In genomic region chr2:122349136-122349785, GRCm38 (mm10) we compare ENCODE assay signal across 8 mouse cellular contexts. TPM values are rescaled to one million over a fixed set of nuclear protein-coding genes. Genes with fewer than 3 reads are reported as not detected.
DNase-seq lines count a peak whose midpoint lies in the region; ATAC-seq and TF ChIP-seq lines count a peak whose summit lies in the region.

No protein-coding gene starts in this region.

- intact Hi-C loops in heart, postnatal 25 days (cut with DNase I), result loop anchor here (2.0 to 5.0 kb wide), 3 partner anchors 20 to 210 kb away; partner anchors contain the start of gene Shf

- no peak for TF ChIP-seq CTCF in C2C12 (IDR thresholded peaks at IDR 0.05; ENCODE audit: control insufficient read depth, insufficient read depth, insufficient read length)
- TF ChIP-seq CTCF in forebrain, postnatal 0 days (IDR thresholded peaks at IDR 0.05; ENCODE audit: low read depth), result no peak
- TF ChIP-seq CTCF in liver, adult 2 months (IDR thresholded peaks at IDR 0.05; ENCODE audit: low read depth, low read length), result no peak
- no peak for TF ChIP-seq CTCF in spleen, adult 2 months (IDR thresholded peaks at IDR 0.05; ENCODE audit: extremely low read depth, insufficient read depth, insufficient read length, insufficient replicate concordance)

- peak overlapping the region; percentile 55 for H3ac ChIP-seq in C2C12 (ENCODE audit: control insufficient read depth, insufficient read length, low read depth)

- H3K36me3 ChIP-seq in heart, embryonic 15.5 days, result no peaks in the 10 kb centered on the region
- H3K36me3 ChIP-seq in C2C12 (ENCODE audit: control insufficient read depth, insufficient read depth), result peaks cover 10% of the 10 kb centered on the region
- peaks cover 8% of the 10 kb centered on the region; the same call in 1 of the 2 replicates for H3K36me3 ChIP-seq in forebrain, postnatal 0 days (ENCODE audit: insufficient read depth)
- H3K36me3 ChIP-seq in liver, adult 2 months (ENCODE audit: control insufficient read depth, insufficient read depth, low read length), result no peaks in the 10 kb centered on the region
- no peaks in the 10 kb centered on the region for H3K36me3 ChIP-seq in spleen, adult 2 months (ENCODE audit: control insufficient read depth, insufficient read depth, low read length)

- no peaks in the 10 kb centered on the region for H3K79me3 ChIP-seq in C2C12 (ENCODE audit: low read depth)

- no peak for DNase-seq in heart, postnatal 25 days (ENCODE audit: low spot score)
- DNase-seq in cerebellum, adult 8-10 months, result peak; percentile 64
- DNase-seq in forebrain, postnatal 0 days, result no peak
- DNase-seq in liver, adult 2 months (ENCODE audit: extremely low read depth, low read depth, low spot score), result no peak
- no peak for DNase-seq in spleen, adult 2 months (ENCODE audit: low read depth in 1 of 2, low spot score in 2 of 2)

- 0 out of 2 replicates have a peak, but pooled peaks cover 3% of the 10 kb centered on the region for H3K27me3 ChIP-seq in heart, embryonic 15.5 days
- no peaks in the 10 kb centered on the region for H3K27me3 ChIP-seq in C2C12 (ENCODE audit: control insufficient read depth, insufficient read depth, insufficient read length)
- H3K27me3 ChIP-seq in forebrain, postnatal 0 days (ENCODE audit: insufficient read depth, low read length), result no peaks in the 10 kb centered on the region
- H3K27me3 ChIP-seq in liver, adult 2 months (ENCODE audit: control insufficient read depth, insufficient read depth, low read length), result no peaks in the 10 kb centered on the region
- no peaks in the 10 kb centered on the region for H3K27me3 ChIP-seq in spleen, adult 2 months (ENCODE audit: control insufficient read depth, insufficient read depth, low read length)

- peak overlapping the region; percentile 87 for H3K4me2 ChIP-seq in heart, embryonic 15.5 days
- H3K4me2 ChIP-seq in forebrain, postnatal 0 days (ENCODE audit: low read depth), result peak overlapping the region; percentile 68

- peak overlapping the region; percentile 98 for H3K27ac ChIP-seq in heart, embryonic 15.5 days
- peak overlapping the region; percentile 99 for H3K27ac ChIP-seq in forebrain, postnatal 0 days (ENCODE audit: low read depth, low read length)
- no peak overlapping the region for H3K27ac ChIP-seq in liver, adult 2 months (replicated peaks; ENCODE audit: insufficient read depth, low read depth, low read length)
- H3K27ac ChIP-seq in spleen, adult 2 months (ENCODE audit: insufficient read depth, low read length), result no peak overlapping the region

- no peaks in the 10 kb centered on the region for H3K79me2 ChIP-seq in C2C12 (ENCODE audit: control insufficient read depth, insufficient read depth)
- no peaks in the 10 kb centered on the region for H3K79me2 ChIP-seq in liver, adult 2 months (ENCODE audit: control insufficient read depth, insufficient read depth, low read length)

- TF ChIP-seq POLR2A in liver, adult 2 months (IDR thresholded peaks at IDR 0.05; ENCODE audit: extremely low read depth, insufficient read depth, low read length), result no peak
- TF ChIP-seq POLR2A in spleen, adult 2 months (IDR thresholded peaks at IDR 0.05; ENCODE audit: low read depth, low read length), result no peak

- peaks cover 35% of the 10 kb centered on the region for H3K4me1 ChIP-seq in heart, embryonic 15.5 days (replicated peaks)
- H3K4me1 ChIP-seq in forebrain, postnatal 0 days (ENCODE audit: insufficient read depth), result peaks cover 22% of the 10 kb centered on the region
- peaks cover 4% of the 10 kb centered on the region for H3K4me1 ChIP-seq in liver, adult 2 months (ENCODE audit: control insufficient read depth, insufficient read depth, low read length)
- peaks cover 5% of the 10 kb centered on the region; the same call in 1 of the 2 replicates for H3K4me1 ChIP-seq in spleen, adult 2 months (ENCODE audit: control insufficient read depth, insufficient read depth, insufficient read length)

- H3K4me3 ChIP-seq in heart, embryonic 15.5 days, result peak overlapping the region; percentile 70
- peak overlapping the region; percentile 7 for H3K4me3 ChIP-seq in C2C12 (ENCODE audit: insufficient read depth, poor library complexity, severe bottlenecking)
- H3K4me3 ChIP-seq in forebrain, postnatal 0 days (ENCODE audit: low read depth, low read length), result peak overlapping the region; percentile 52
- H3K4me3 ChIP-seq in liver, adult 2 months (ENCODE audit: insufficient read depth, low read depth, low read length), result peak overlapping the region; percentile 89; the same call in 1 of the 2 replicates
- peak overlapping the region; percentile 76 for H3K4me3 ChIP-seq in spleen, adult 2 months (ENCODE audit: extremely low read depth, insufficient read depth, insufficient read length)

- ATAC-seq in heart, embryonic 15.5 days (replicated peaks; ENCODE audit: insufficient number of reproducible peaks, insufficient read depth, low FRiP score, low read depth), result peak; percentile 14; the same call in 1 of the 2 replicates
- peak; percentile 48 for ATAC-seq in forebrain, postnatal 0 days
- no peak for ATAC-seq in monocyte, adult 5-6 weeks (replicated peaks; ENCODE audit: insufficient number of reproducible peaks, low FRiP score, low TSS enrichment, poor library complexity, severe bottlenecking)

- H3K9ac ChIP-seq in heart, embryonic 15.5 days, result peak overlapping the region; percentile 87
- H3K9ac ChIP-seq in forebrain, postnatal 0 days, result peak overlapping the region; percentile 96
- peak overlapping the region; percentile 86 for H3K9ac ChIP-seq in liver, adult 2 months (ENCODE audit: low read depth, low read length)

- 5% methylated on average over 14 of the region's 14 CpGs for WGBS in heart, embryonic 15.5 days
- WGBS in forebrain, postnatal 0 days, result 7% methylated on average over 14 of the region's 14 CpGs
- WGBS in liver, adult 2 months, result 57% methylated on average over 14 of the region's 14 CpGs
- WGBS in spleen, adult 2 months, result 34% methylated on average over 14 of the region's 14 CpGs

- no peaks in the 10 kb centered on the region for H3K9me3 ChIP-seq in heart, embryonic 15.5 days (replicated peaks)
- no peaks in the 10 kb centered on the region for H3K9me3 ChIP-seq in forebrain, postnatal 0 days (ENCODE audit: low read length)

TF ChIP-seq in C2C12, 6 proteins besides CTCF, POLR2A, EP300 and RAD21 (continues in another document):
- TF ChIP-seq FOSL1 (IDR thresholded peaks at IDR 0.05; ENCODE audit: insufficient read depth, low read length, poor library complexity, severe bottlenecking), result no peak
- TF ChIP-seq MAX (IDR thresholded peaks at IDR 0.05), result no peak
- no peak for TF ChIP-seq MYOD1 (IDR thresholded peaks at IDR 0.05; ENCODE audit: control insufficient read depth, insufficient read length, low read depth)

RNA-seq across cellular contexts. Expression of gene Shf, which starts 19.7 kb away (rescaled TPM):
- polyA plus RNA-seq in heart, embryonic 15.5 days (2015; fragmentation: Nextera tagmentation; extraction: Ambion mirVana), result 2.0 and 2.7 TPM in 2 replicates
- 1 to 10 TPM; 3.7 to 6.6 TPM for total RNA-seq in heart, postnatal 25 days (2021)
- polyA plus RNA-seq in C2C12 (2012; fragmentation: generic; extraction: Trizol), result 38.7 TPM
- 69.3 and 70.7 TPM in 2 replicates for total RNA-seq in forebrain, postnatal 0 days (2014; rRNA removed)
- 6.7 and 7.7 TPM in 2 replicates for polyA plus RNA-seq in forebrain, postnatal 0 days (2015; fragmentation: Nextera tagmentation; extraction: Ambion mirVana)
- 6.6 and 6.7 TPM in 2 replicates for total RNA-seq in liver, adult 2 months (2014; rRNA removed)
- polyA plus RNA-seq in liver, adult 2 months (2012; rRNA removed), result 8.1 and 14.0 TPM in 2 replicates
- polyA plus RNA-seq in spleen, adult 2 months (2012; rRNA removed), result 4.3 and 5.5 TPM in 2 replicates
- total RNA-seq in monocyte, adult 5-6 weeks (2017), result 0.78 to 3.5 TPM (median 1.3 TPM) in 3 replicates

RNA-seq across cellular contexts. Expression of gene Duox1, which starts 33.8 kb away (rescaled TPM):
- polyA plus RNA-seq in heart, embryonic 15.5 days (2015; fragmentation: Nextera tagmentation; extraction: Ambion mirVana), result 0.03 and 0.04 TPM in 2 replicates
- total RNA-seq in heart, postnatal 25 days (2021), result under 1 TPM; 0.20 to 0.23 TPM
- 0.14 TPM for polyA plus RNA-seq in C2C12 (2012; fragmentation: generic; extraction: Trizol)
- not detected in 2 replicates for total RNA-seq in forebrain, postnatal 0 days (2014; rRNA removed)
- polyA plus RNA-seq in forebrain, postnatal 0 days (2015; fragmentation: Nextera tagmentation; extraction: Ambion mirVana), result 0.06 and 0.08 TPM in 2 replicates
- not detected in 2 replicates for total RNA-seq in liver, adult 2 months (2014; rRNA removed)
- not detected in 2 replicates for polyA plus RNA-seq in liver, adult 2 months (2012; rRNA removed)
- polyA plus RNA-seq in spleen, adult 2 months (2012; rRNA removed), result not detected in 2 replicates
- total RNA-seq in monocyte, adult 5-6 weeks (2017), result not detected in 3 replicates

RNA-seq across cellular contexts. Expression of gene Duoxa1, which starts 35.7 kb away (rescaled TPM):
- polyA plus RNA-seq in heart, embryonic 15.5 days (2015; fragmentation: Nextera tagmentation; extraction: Ambion mirVana), result 1.2 TPM in 1 of 2 replicates, not detected in the other
- under 1 TPM; 0.28 to 0.29 TPM for total RNA-seq in heart, postnatal 25 days (2021)
- polyA plus RNA-seq in C2C12 (2012; fragmentation: generic; extraction: Trizol), result 7.9 TPM
- total RNA-seq in forebrain, postnatal 0 days (2014; rRNA removed), result 0.10 and 0.23 TPM in 2 replicates
- 0.25 and 0.46 TPM in 2 replicates for polyA plus RNA-seq in forebrain, postnatal 0 days (2015; fragmentation: Nextera tagmentation; extraction: Ambion mirVana)
- total RNA-seq in liver, adult 2 months (2014; rRNA removed), result not detected in 2 replicates
- not detected in 2 replicates for polyA plus RNA-seq in liver, adult 2 months (2012; rRNA removed)
- not detected in 2 replicates for polyA plus RNA-seq in spleen, adult 2 months (2012; rRNA removed)
- not detected in 3 replicates for total RNA-seq in monocyte, adult 5-6 weeks (2017)

RNA-seq across cellular contexts. Expression of gene Duoxa2, which starts 50.6 kb away (rescaled TPM):
- not detected in 2 replicates for polyA plus RNA-seq in heart, embryonic 15.5 days (2015; fragmentation: Nextera tagmentation; extraction: Ambion mirVana)
- under 1 TPM; 0.17 to 0.26 TPM for total RNA-seq in heart, postnatal 25 days (2021)
- polyA plus RNA-seq in C2C12 (2012; fragmentation: generic; extraction: Trizol), result not detected
- total RNA-seq in forebrain, postnatal 0 days (2014; rRNA removed), result 0.69 TPM in 1 of 2 replicates, not detected in the other
- 0.31 and 0.46 TPM in 2 replicates for polyA plus RNA-seq in forebrain, postnatal 0 days (2015; fragmentation: Nextera tagmentation; extraction: Ambion mirVana)
- total RNA-seq in liver, adult 2 months (2014; rRNA removed), result 0.09 TPM in 1 of 2 replicates, not detected in the other
- polyA plus RNA-seq in liver, adult 2 months (2012; rRNA removed), result not detected in 2 replicates
- polyA plus RNA-seq in spleen, adult 2 months (2012; rRNA removed), result not detected in 2 replicates
- not detected in 3 replicates for total RNA-seq in monocyte, adult 5-6 weeks (2017)

RNA-seq across cellular contexts. Expression of gene Duox2, which starts 51.0 kb away (rescaled TPM):
- polyA plus RNA-seq in heart, embryonic 15.5 days (2015; fragmentation: Nextera tagmentation; extraction: Ambion mirVana), result 0.05 and 0.13 TPM in 2 replicates
- under 1 TPM; 0.44 to 0.45 TPM for total RNA-seq in heart, postnatal 25 days (2021)
- polyA plus RNA-seq in C2C12 (2012; fragmentation: generic; extraction: Trizol), result 0.20 TPM
- 0.08 and 0.14 TPM in 2 replicates for total RNA-seq in forebrain, postnatal 0 days (2014; rRNA removed)
- polyA plus RNA-seq in forebrain, postnatal 0 days (2015; fragmentation: Nextera tagmentation; extraction: Ambion mirVana), result 0.05 TPM in 1 of 2 replicates, not detected in the other
- total RNA-seq in liver, adult 2 months (2014; rRNA removed), result 0.07 TPM in 1 of 2 replicates, not detected in the other
- 0.02 and 0.04 TPM in 2 replicates for polyA plus RNA-seq in liver, adult 2 months (2012; rRNA removed)
- polyA plus RNA-seq in spleen, adult 2 months (2012; rRNA removed), result 0.02 TPM in 1 of 2 replicates, not detected in the other
- total RNA-seq in monocyte, adult 5-6 weeks (2017), result not detected in 3 replicates

Comparison
In these comparisons a context has a peak if more than half of its experiments do, and no peak if none do; other contexts are left out.
1. H3K27ac ChIP-seq: peak in heart, embryonic 15.5 days (single experiment) and forebrain, postnatal 0 days (single experiment); none in liver, adult 2 months (single experiment) and spleen, adult 2 months (single experiment).
2. H3K4me3 ChIP-seq: peak in every context shown above with its lines; median percentile 89 in liver, adult 2 months; 76 in spleen, adult 2 months; 70 in heart, embryonic 15.5 days; 52 in forebrain, postnatal 0 days; 7 in C2C12.
3. Peak in every context shown above with its lines, with median percentiles within 50 percentile points of each other: H3K9ac ChIP-seq.